Mouse (Mus musculus): ENCODE results near the gene Gemin5. TPM values are rescaled to one million over a fixed set of nuclear protein-coding genes. Genes with fewer than 3 reads are reported as not detected.
A peak's percentile ranks its signal among the peaks of the same experiment; 100 is the strongest.
"Not testable (repeated sequence)": the region's sequence is repeated elsewhere in the genome, so short reads cannot be mapped to it uniquely, and the experiment has no call there.

Gene Gemin5
- polyA plus RNA-seq, 1 experiment from 2014 or later, result 15.9 TPM

DNA sequence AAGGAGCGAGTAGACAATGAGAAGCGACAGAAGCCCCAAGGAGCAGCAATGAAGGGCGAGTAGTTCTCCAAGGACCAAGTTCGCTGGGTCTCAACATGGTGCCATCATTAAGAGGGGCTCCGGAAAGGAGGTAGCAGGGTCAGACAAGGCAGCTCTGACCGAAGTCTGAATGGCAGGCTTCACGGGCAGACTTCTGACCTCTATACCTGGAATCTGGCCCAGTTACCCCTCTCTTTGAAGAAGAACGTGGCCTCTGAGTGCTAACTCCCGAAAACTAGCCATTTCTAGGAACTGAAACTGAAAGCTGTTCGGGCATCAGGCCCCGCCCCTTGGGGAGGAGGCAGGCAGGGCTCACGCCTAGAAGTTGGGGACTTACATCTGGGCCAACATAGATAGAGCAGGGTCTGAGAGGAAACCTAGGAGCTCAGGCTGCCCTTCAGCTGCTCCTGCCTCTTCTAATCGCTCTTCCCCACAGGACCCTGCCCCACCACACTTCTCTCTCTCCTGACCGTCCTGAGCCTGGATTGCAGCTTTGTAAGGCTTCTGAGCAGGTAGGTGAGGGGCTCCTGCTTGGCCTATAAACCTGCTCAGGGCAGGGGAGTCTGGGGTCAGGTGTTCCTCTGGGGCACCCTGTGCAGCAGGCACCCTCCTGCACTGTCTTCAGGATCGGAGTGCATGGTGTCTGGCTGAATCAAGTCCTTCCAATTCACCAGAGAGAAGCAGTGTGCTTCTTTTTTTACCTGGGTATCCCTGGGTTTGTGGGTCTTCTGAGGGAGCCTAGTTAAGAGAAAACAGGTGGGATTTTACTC lies 31.1 kb upstream of the Gemin5 start, which contains the start of the genes Igtp and Irgm2:
TSS of gene Igtp (plus strand) at position 328 of the 809 bp plus-strand sequence.
TSS of gene Irgm2 (plus strand) at position 390 of the 809 bp plus-strand sequence.
- 0 out of 2 replicates have a peak within 1 kb of the TSS, but pooled peaks have one; percentile 31 for H3K9ac ChIP-seq (replicated peaks)
- H3K36me3 ChIP-seq; ATAC-seq (replicated peaks); H3K9me3 ChIP-seq; H3K27ac ChIP-seq (replicated peaks); H3K4me1 ChIP-seq; H3K27me3 ChIP-seq: not testable (repeated sequence)
- H3K4me2 ChIP-seq (replicated peaks), result peak within 1 kb of the TSS; percentile 50
- 8% methylated on average over 14 of the region's 15 CpGs for WGBS
- peak within 1 kb of the TSS; percentile 44 for H3K4me3 ChIP-seq

- no peak overlapping the region for H3K27ac ChIP-seq (replicated peaks)
- 94% methylated on average over 4 of the region's 4 CpGs for WGBS
- no peak overlapping the region for H3K4me3 ChIP-seq
- H3K9ac ChIP-seq (replicated peaks), result no peak overlapping the region
- H3K9me3 ChIP-seq, result no peaks in the 10 kb centered on the region
- no peaks in the 10 kb centered on the region for H3K4me1 ChIP-seq
- no peaks in the 10 kb centered on the region for H3K36me3 ChIP-seq
- no peaks in the 10 kb centered on the region for H3K27me3 ChIP-seq
- ATAC-seq (replicated peaks), result no peak
- H3K4me2 ChIP-seq (replicated peaks), result peak overlapping the region; percentile 50
Observed at GRCm38 (mm10) chr11:58198663-58199062, 30.3 kb upstream of the Gemin5 start.

GRCm38 (mm10) chr11:58193860-58194520 lies 25.7 kb upstream of the Gemin5 start:
- Histone ChIP-seq H3K4me3 (no peak overlapping the region), H3K27me3 (no peaks in the 10 kb centered on the region), H3K9me3 (no peaks in the 10 kb centered on the region), H3K4me1 (no peaks in the 10 kb centered on the region), H3K9ac (replicated peaks) (no peak overlapping the region), H3K27ac (replicated peaks) (no peak overlapping the region), H3K4me2 (replicated peaks) (no peak overlapping the region), H3K36me3 (no peaks in the 10 kb centered on the region)
- no peak for ATAC-seq (replicated peaks)
- WGBS, result 44% methylated on average over 4 of the region's 4 CpGs

DNA sequence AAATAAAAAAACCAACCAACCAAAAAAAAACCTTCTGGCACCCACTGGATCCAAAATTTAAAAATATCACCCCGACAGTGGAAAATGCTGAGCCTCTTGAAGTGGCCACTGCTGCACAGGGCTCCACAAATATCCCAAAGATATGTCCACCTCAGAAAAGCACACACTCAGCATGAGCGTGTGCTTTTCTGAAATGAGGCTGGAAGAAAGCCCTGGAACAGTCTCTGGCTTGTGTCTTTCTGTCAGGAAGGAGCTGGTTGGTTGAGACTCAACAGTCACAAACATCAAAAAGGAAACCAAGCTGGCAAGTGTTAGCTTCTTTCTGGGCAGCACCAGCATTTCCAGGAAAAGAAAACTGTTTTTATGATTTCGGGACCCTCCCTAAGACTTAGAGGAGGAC lies 25.0 kb upstream of the Gemin5 start:
- WGBS, result 81% methylated on average over 3 of the region's 3 CpGs
- no peaks in the 10 kb centered on the region for H3K4me1 ChIP-seq
- no peak overlapping the region for H3K4me3 ChIP-seq
- no peak overlapping the region for H3K27ac ChIP-seq (replicated peaks)
- H3K4me2 ChIP-seq (replicated peaks), result no peak overlapping the region
- H3K27me3 ChIP-seq, result no peaks in the 10 kb centered on the region
- ATAC-seq (replicated peaks), result no peak
- H3K9me3 ChIP-seq, result no peaks in the 10 kb centered on the region
- no peak overlapping the region for H3K9ac ChIP-seq (replicated peaks)
- H3K36me3 ChIP-seq, result no peaks in the 10 kb centered on the region

DNA sequence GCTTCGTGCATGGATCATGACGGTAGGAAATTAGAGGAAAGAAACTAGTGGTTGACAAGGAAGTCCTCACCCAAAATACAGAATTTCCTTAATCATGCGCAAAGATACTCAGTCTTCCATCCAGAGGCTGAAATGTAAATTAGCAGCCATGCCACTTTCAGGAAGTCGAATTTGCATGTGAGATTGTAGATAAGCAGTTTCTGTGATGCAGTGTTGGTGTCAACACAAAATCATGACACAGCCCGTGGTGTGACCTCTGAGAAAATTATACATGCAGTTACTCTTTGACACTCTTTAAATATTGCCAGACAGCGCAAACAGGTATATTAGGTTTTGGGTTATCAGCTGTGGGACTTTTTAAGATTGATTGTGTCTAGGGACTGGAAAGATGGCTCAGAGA lies 21.3 kb upstream of the Gemin5 start:
- H3K9me3 ChIP-seq, result no peaks in the 10 kb centered on the region
- no peak overlapping the region for H3K4me3 ChIP-seq

GRCm38 (mm10) chr11:58183579-58183978 lies 15.2 kb upstream of the Gemin5 start:
- WGBS, result 86% methylated on average over 3 of the region's 3 CpGs
- H3K9me3 ChIP-seq, result no peaks in the 10 kb centered on the region
- H3K27ac ChIP-seq (replicated peaks), result no peak overlapping the region
- H3K4me3 ChIP-seq, result no peak overlapping the region
- H3K9ac ChIP-seq (replicated peaks), result no peak overlapping the region
- no peaks in the 10 kb centered on the region for H3K4me1 ChIP-seq
- no peak overlapping the region for H3K4me2 ChIP-seq (replicated peaks)
- peaks cover 3% of the 10 kb centered on the region; the same call in 1 of the 2 replicates for H3K36me3 ChIP-seq
- no peak for ATAC-seq (replicated peaks)
- H3K27me3 ChIP-seq, result no peaks in the 10 kb centered on the region

More for the DNA sequence above, 21.3 kb upstream of the Gemin5 start:
- Histone ChIP-seq H3K36me3 (no peaks in the 10 kb centered on the region), H3K27me3 (no peaks in the 10 kb centered on the region), H3K9ac (replicated peaks) (no peak overlapping the region), H3K4me2 (replicated peaks) (no peak overlapping the region), H3K4me1 (no peaks in the 10 kb centered on the region), H3K27ac (replicated peaks) (no peak overlapping the region)
- ATAC-seq (replicated peaks), result no peak
- WGBS, result 93% methylated on average over 6 of the region's 6 CpGs

DNA sequence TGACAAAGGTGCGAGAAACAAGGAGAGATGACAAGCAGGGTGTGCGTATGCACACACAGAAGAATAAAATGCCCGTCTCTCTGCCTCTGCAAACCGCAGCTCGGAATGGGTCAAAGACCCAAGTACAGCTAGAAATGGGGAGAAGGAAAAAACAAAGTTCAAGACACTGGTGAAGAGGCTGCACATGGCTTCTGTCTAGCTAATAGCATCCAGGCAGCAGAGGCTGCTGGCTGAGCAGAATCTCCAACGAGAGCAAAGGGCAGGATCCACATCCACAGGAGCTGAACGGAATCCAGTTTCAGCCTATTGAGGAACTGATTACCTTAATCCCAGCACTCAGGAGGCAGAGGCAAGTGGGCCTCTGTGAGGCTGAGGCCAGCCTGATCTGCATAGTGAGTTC lies 12.4 kb upstream of the Gemin5 start:
- Histone ChIP-seq H3K9me3 (no peaks in the 10 kb centered on the region), H3K4me3 (no peak overlapping the region), H3K9ac (replicated peaks) (no peak overlapping the region), H3K4me2 (replicated peaks) (no peak overlapping the region), H3K27ac (replicated peaks) (no peak overlapping the region), H3K36me3 (peaks cover 29% of the 10 kb centered on the region), H3K4me1 (no peaks in the 10 kb centered on the region), H3K27me3 (no peaks in the 10 kb centered on the region)
- ATAC-seq (replicated peaks), result no peak
- 88% methylated on average over 7 of the region's 7 CpGs for WGBS

- H3K36me3 ChIP-seq, result peaks cover 36% of the 10 kb centered on the region
- ATAC-seq (replicated peaks); H3K4me1 ChIP-seq; H3K4me3 ChIP-seq; H3K27ac ChIP-seq (replicated peaks); H3K9ac ChIP-seq (replicated peaks); H3K27me3 ChIP-seq; H3K4me2 ChIP-seq (replicated peaks); H3K9me3 ChIP-seq: not testable (repeated sequence)
- 95% methylated on average over 6 of the region's 6 CpGs for WGBS
Observed at GRCm38 (mm10) chr11:58179986-58180385, 11.6 kb upstream of the Gemin5 start.

DNA sequence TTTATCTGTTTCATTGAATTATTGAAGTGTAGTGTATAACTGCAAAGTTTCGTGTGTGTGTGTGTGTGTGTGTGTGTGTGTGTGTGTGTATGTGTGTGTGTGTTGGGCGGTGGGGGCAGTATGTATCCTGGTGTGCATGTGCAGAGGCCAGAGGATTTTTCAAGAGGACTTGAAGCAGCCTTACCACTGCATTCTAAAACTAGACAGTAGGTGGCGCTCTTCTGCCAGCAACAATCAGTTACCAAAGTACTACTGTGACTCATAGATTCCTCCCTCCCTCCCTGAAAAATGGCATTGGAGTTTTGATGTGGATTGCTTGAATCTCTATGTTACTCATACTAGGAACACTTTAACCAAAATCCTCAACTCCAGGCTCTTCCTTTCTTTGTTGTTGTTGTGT lies 11.2 kb upstream of the Gemin5 start:
- Histone ChIP-seq H3K4me3 (no peak overlapping the region), H3K27me3 (no peaks in the 10 kb centered on the region), H3K9ac (replicated peaks) (no peak overlapping the region), H3K9me3 (no peaks in the 10 kb centered on the region), H3K27ac (replicated peaks) (no peak overlapping the region), H3K4me2 (replicated peaks) (no peak overlapping the region), H3K4me1 (no peaks in the 10 kb centered on the region), H3K36me3 (peaks cover 36% of the 10 kb centered on the region)
- no peak; the same call in 1 of the 2 replicates for ATAC-seq (replicated peaks)
- 22% methylated on average over 3 of the region's 3 CpGs for WGBS

DNA sequence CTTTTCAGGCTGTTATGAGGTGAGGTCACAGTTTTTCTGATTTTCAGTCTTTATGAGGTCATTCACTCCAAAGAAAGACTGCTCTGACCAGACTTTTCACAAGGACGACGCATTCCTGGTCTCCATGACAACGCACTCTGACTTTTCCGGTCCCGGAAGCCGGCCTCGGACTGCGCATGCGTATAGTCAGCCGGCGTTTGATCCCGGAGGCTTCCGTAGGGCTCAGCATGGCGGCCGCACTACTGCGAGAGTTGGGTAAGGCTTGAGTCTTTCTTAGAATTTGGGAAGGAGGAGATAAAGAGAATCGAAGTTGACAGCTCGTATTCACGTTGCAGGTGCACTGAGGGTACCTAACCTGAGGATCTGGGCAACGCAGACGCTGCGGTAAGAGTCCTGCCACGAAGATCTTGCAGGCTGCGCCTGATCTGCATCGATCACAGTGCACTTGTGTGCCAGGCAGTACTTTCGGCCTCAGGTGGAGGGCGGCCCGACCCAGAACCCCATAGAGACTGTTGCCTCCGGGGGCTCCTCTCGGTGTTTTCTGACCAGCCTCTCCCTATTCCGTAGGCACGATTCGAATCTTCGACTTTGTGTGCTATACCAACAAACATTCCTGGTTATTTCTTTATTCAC lies 3.2 kb upstream of the Gemin5 start, which contains the start of gene Mrpl22:
TSS of gene Mrpl22 (plus strand) at position 203 of the 633 bp plus-strand sequence.
- H3K4me1 ChIP-seq, result peaks cover 22% of the 10 kb centered on the region
- peaks cover 23% of the 10 kb centered on the region for H3K36me3 ChIP-seq
- peak within 1 kb of the TSS; percentile 68 for H3K4me2 ChIP-seq (replicated peaks)
- peak within 1 kb of the TSS; percentile 55 for H3K4me3 ChIP-seq
- H3K9me3 ChIP-seq, result no peaks in the 10 kb centered on the region
- ATAC-seq (replicated peaks), result peak; percentile 71
- no peaks in the 10 kb centered on the region for H3K27me3 ChIP-seq
- peak within 1 kb of the TSS; percentile 52 for H3K9ac ChIP-seq (replicated peaks)
- H3K27ac ChIP-seq (replicated peaks), result 0 out of 2 replicates have a peak within 1 kb of the TSS, but pooled peaks have one; percentile 1
- under 1% methylated on average over 34 of the region's 34 CpGs for WGBS

- H3K9ac ChIP-seq (replicated peaks), result no peak overlapping the region
- no peaks in the 10 kb centered on the region for H3K27me3 ChIP-seq
- H3K4me3 ChIP-seq, result no peak overlapping the region
- H3K27ac ChIP-seq (replicated peaks), result no peak overlapping the region
- H3K9me3 ChIP-seq, result no peaks in the 10 kb centered on the region
- peaks cover 21% of the 10 kb centered on the region for H3K36me3 ChIP-seq
- no peak overlapping the region for H3K4me2 ChIP-seq (replicated peaks)
- no peak for ATAC-seq (replicated peaks)
- 91% methylated on average over 4 of the region's 4 CpGs for WGBS
- peaks cover 22% of the 10 kb centered on the region for H3K4me1 ChIP-seq
Observed at GRCm38 (mm10) chr11:58169666-58170065, 1.3 kb upstream of the Gemin5 start.

DNA sequence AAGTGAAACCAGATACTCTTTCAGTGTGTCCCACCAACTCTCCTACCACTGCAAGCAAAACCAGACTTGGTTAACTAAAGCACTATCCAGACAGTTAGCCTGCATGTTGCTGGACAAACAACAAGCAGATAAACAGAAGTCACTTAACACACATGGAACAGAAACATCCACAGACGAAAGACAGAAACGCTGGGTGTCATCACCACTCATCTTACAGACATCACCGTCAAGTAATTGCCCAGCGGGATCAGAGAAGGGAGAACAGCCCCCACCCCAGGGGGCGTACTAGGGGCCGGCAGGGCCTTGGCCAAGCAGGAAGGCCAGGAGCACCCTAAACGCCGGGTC lies 545 bp downstream of the Gemin5 start:
- no peak for ATAC-seq (replicated peaks)
- Histone ChIP-seq H3K4me2 (replicated peaks) (peak overlapping the region; percentile 75), H3K9me3 (no peaks in the 10 kb centered on the region), H3K4me3 (peak overlapping the region; percentile 64), H3K27me3 (no peaks in the 10 kb centered on the region), H3K27ac (replicated peaks) (0 out of 2 replicates have a peak overlapping the region, but pooled peaks have one; percentile 9), H3K36me3 (peaks cover 31% of the 10 kb centered on the region), H3K4me1 (peaks cover 22% of the 10 kb centered on the region), H3K9ac (replicated peaks) (peak overlapping the region; percentile 68)
- WGBS, result 0% methylated on average over 8 of the region's 8 CpGs
